Mouse (Mus musculus) right cerebral cortex, postnatal 4 days (tissue): Measurements from ENCODE around the gene Rhox4g.
"Not testable (repeated sequence)": the region's sequence is repeated elsewhere in the genome, so short reads cannot be mapped to it uniquely, and the experiment has no call there.

Experiments
- DNase-seq: peaks from one replicate; pipeline ENCODE4 v3.0.0-alpha.2; 2022

Rhox4g gene

GRCm38 (mm10) chrX:37651227-37651626, at the start of gene Rhox4g:
TSS of gene Rhox4g (minus strand) at chrX:37651327.
- not testable (repeated sequence) for DNase-seq

- DNase-seq: no peak
Observed at GRCm38 (mm10) chrX:37692261-37692660, 41.1 kb upstream of the Rhox4g start.

GRCm38 (mm10) chrX:37683031-37683715, 32.0 kb upstream of the Rhox4g start:
- DNase-seq: no peak

GRCm38 (mm10) chrX:37673177-37673576, 22.1 kb upstream of the Rhox4g start, which contains the start of gene Rhox2h:
TSS of gene Rhox2h (minus strand) at chrX:37673277.
- DNase-seq: not testable (repeated sequence)

GRCm38 (mm10) chrX:37668664-37669063, 17.5 kb upstream of the Rhox4g start, which contains the start of gene Rhox3h:
TSS of gene Rhox3h (minus strand) at chrX:37668764.
- not testable (repeated sequence) for DNase-seq

- DNase-seq: not testable (repeated sequence)
Observed at GRCm38 (mm10) chrX:37643370-37643769, 7.8 kb downstream of the Rhox4g start, which contains the start of gene Rhox2g. TSS of gene Rhox2g (minus strand) at chrX:37643470.

- DNase-seq: not testable (repeated sequence)
Observed at GRCm38 (mm10) chrX:37628512-37628911, 22.6 kb downstream of the Rhox4g start, which contains the start of gene Rhox3g. TSS of gene Rhox3g (minus strand) at chrX:37628612.

- DNase-seq: not testable (repeated sequence)
Observed at GRCm38 (mm10) chrX:37607604-37608003, 43.5 kb downstream of the Rhox4g start, which contains the start of gene Rhox4f. TSS of gene Rhox4f (minus strand) at chrX:37607704.
